Mouse (Mus musculus) testis, postnatal 14 days (tissue): Measurements from ENCODE around the gene Kcnk3.

ENCODE experiments used
- DNase-seq: peaks from one replicate; pipeline ENCODE4 v3.0.0; 2021; ENCODE audit warnings: low spot score

Kcnk3 gene

DNA sequence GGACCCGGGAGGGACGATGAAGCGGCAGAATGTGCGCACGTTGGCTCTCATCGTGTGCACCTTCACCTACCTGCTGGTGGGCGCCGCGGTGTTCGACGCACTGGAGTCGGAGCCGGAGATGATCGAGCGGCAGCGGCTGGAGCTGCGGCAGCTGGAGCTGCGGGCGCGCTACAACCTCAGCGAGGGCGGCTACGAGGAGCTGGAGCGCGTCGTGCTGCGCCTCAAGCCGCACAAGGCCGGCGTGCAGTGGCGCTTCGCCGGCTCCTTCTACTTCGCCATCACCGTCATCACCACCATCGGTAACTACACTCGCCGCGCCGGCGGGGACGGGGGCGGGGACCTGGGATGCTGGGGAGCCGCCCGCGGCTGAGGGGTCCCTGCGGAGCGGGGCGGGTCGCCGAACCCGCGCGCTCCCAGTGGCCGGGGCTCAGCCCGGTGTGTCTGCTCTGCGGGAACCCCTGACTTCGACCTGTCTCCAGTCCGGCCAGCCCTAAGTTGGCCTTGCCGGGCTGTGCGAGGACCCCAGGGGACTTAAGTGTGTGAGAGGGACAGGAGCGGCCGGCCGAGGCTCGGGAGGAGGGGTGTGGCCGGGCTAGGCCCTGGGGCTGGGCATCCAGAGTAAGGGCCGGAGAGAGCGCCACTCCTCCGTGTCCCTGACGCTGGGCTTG lies 465 bp downstream of the Kcnk3 start:
- peak; percentile 22 for DNase-seq

DNA sequence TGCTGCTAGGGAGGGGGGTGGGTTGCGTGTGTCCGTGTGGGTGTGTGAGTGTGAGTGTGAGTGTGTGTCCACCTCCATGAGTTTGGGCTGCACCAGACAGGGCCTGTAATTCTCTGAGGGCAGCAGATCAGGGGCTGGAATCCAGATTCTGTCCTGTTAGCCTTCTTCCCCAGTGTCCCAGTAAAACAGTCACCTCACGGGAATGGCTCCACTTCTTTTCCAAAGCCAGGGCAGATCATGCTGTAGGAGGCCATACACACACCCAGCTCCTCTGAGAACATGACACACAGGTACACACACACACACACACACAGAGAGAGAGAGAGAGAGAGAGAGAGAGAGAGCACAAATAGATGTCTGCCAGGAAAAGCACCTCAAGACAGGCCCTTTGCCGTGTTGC lies 1.1 kb downstream of the Kcnk3 start:
- no peak for DNase-seq

- DNase-seq, result no peak
These were observed 1.6 kb downstream of the Kcnk3 start for GRCm38 (mm10) chr5:30589546-30589945.

DNA sequence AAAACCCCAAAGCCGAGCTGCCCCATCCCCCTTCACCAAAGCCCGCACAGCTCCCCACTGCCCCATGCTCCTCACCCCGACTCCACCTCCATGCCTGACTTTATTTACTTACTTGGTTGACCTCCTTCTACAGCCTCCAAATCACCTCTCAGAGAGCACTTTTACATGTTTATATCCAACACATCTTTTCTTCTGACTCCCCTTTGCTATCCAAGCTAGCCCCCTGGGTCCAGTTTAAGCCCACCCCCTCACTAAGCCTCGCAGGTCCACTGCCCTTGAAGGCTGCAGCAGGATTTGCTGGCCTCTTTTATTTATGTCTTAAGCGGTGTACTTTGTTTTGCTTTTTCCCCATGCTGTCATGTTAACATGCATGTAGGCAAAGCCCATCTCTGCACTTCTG lies 2.3 kb downstream of the Kcnk3 start:
- DNase-seq, result no peak

- no peak for DNase-seq
These were observed 3.3 kb downstream of the Kcnk3 start for GRCm38 (mm10) chr5:30591205-30591731.

DNA sequence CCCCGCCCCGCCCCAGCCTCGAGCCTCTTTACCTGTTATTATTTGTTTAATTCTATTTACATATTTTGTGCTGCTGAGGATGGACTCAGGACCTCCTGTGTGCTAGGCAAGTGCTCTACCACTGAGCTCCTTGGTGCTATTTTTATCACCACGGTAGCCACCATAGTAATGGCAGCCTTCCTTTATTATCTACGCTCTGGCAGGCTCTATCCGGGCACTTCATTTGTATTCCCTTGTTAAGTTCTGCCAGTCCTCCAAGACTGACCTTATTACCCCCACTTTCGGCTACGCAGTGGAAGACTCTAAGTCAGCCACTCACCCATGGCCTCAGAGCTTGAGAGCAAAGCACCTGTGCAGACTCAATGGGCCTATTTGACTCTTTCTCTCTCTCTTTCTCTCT lies 3.8 kb downstream of the Kcnk3 start:
- no peak for DNase-seq

DNA sequence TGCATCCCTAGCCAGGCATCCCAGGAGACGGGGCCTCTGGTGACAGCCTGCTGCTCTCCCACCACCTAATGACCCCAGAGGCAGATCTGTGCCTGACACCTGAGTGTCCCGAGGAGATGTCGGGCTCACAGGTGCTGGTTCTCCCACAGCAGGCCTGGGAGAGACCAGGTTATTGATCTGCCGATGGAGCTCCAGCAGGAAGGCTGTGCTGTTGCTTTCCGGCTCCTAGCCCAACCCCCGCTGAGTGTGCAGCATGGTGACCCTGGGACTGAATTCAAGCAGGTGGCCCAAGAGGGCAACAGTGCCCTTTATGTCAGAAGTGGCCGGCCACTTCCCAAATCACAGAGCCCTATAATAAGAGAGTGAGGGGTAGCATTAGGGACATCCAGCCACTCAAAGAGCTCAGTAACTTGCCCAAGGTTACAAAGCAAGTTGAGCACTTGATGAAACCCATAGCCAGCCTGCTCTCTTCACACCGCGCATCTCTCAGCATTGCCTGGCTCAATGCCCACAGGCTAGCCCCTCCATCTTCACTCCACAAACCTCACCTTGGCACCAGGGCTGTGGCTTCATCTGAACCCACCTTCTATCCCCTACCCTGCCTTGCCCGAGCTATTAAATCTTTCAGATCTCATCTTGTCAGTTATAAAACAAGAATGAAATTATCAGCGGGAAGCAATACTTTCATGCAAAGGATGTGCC lies 4.5 kb downstream of the Kcnk3 start:
- DNase-seq, result no peak

GRCm38 (mm10) chr5:30593360-30593759 lies 5.4 kb downstream of the Kcnk3 start:
- DNase-seq, result no peak

GRCm38 (mm10) chr5:30593811-30594504 lies 6.0 kb downstream of the Kcnk3 start:
- no peak for DNase-seq

DNA sequence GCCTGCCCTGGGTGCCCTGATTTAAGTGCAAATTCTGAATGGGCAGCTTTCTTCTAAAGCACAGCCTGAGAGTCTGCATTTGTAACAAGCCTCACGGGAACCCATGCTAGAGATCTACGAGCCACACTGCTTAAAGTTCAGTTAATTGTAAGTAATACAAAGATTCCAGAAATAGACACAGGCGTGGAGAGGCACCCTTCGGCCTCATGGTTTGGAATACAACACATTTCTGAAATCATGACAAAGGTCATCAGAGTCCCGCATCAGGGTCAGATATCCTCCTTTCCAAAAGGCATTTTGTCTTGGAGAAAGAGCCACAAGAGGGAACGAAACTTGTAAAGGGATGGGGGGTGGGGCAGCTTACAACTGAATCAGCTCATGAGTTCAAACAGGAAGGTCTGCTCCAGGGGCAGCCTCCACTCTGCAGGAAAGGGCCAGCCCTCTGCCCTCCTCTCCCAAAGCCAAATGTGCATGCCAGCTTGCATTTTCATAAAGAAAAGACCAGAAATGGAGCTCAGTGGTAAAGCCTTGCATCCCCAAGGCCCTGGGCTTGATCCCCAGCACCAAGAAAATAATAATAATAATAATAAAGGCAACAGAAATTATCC lies 7.1 kb downstream of the Kcnk3 start:
- no peak for DNase-seq

DNA sequence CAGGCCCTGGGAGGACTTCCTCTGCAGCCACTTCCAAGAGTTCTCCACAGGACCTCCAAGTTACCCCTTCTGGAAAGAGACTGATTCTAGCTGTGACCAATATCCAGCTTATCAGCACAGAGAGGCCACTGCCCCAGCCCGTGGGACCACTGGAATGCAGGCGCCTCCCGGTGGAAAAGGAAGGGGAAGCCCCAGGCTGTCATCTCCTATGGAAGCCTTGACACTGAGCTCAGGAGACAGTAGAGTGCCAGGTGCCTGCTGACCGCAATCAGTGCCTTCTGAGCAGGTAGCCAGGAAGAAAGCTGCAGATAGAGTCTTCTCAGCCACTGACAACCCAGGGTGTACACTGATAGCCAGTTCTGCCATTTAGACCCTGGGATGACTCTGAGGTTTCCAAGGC lies 13.4 kb downstream of the Kcnk3 start:
- no peak for DNase-seq

DNA sequence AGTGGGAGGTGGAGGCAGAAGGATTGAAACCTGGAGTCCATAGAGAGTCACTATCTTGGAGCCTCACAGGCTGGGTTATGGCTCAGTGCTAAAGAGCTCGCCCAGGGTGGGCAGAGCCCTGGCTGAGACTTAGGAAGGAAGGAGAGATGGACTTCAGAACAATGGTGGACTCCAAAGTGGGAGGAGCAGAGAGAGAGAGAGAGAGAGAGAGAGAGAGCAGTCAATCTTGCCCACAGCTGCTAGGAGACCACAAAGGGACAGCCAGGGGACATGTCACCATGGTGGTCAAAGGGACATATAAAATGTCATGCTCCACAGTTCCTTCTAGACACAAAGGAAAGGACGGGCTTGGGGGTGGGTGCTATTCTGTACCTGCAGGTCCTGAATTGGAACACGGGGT lies 15.3 kb downstream of the Kcnk3 start:
- DNase-seq, result no peak

GRCm38 (mm10) chr5:30603926-30604325 lies 16.0 kb downstream of the Kcnk3 start:
- no peak for DNase-seq

DNA sequence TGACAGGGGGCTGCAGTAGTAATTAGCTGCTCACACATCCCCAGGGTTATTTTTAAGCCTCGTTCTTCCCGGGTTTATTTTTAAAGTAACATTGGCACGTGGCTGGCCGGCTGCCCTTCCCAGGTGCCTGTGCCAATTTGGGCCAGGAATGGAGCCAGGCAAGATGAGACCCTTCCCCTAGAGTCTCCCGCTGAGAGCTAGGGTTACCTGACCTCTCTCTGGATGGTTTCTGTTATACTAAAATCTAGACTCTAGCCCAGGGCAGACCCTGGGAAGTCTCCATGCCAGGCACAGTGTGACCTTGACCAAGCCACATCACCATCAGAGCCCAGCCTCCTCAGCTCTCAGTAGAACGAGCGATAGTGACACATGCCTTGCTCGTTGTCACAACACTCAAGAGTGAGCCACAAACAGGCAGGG lies 16.8 kb downstream of the Kcnk3 start:
- no peak for DNase-seq

DNA sequence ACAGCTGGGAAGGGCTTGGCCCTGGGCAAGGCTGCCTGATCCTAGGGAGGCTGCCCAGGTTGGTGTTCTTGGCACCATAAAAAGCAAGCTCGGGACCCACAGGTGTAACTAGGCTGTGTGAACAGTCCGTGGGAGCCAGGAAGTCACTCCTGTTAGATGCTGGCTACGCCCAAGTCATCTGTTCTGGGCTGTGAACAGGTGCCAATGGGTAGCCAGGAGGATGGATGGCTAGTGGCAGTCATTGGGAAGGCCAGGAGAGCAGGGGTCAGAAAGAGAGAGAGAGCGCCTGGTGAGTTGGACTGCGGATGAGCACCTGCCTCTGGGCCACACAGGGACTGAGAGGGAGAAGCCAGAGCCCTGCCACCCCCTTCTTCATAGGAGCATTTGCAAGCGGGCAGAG lies 17.7 kb downstream of the Kcnk3 start:
- no peak for DNase-seq

DNA sequence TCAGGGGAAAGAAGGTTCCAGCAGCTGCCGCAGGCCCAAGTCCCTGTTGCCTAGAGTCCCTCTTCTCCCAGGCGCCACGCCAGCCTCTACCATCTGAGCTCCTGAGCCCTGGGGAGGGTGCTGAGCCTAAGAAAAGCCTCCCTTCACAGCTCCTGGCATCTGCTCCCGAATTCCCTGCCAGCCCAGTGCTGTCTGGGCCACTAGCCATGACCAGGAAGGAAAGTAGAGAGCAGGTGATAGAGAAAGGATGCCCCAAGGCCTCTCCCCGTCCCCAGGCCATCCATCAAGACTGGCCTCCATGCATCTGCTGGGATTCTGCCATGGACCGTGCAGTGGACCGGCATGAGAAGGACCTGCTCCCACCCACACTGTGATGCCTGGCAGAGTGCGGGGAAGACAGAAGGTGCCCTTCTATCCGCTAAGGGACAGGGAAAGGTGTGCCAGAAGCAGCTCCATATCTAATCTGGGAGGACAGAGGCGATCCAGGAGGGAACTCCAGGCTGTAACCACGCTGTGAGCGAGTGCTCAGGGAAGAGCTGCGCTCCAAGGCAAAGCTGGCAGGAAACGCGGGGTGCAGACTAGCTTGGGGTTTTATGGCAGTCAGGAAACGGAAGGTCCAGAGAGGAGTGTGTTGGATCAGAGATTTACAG lies 18.6 kb downstream of the Kcnk3 start:
- DNase-seq, result no peak

GRCm38 (mm10) chr5:30609094-30609493 lies 21.1 kb downstream of the Kcnk3 start:
- DNase-seq, result no peak

GRCm38 (mm10) chr5:30609918-30610645 lies 22.1 kb downstream of the Kcnk3 start:
- DNase-seq, result no peak

- no peak for DNase-seq
These were observed 23.1 kb downstream of the Kcnk3 start for GRCm38 (mm10) chr5:30611091-30611490.

- DNase-seq, result no peak
These were observed 23.7 kb downstream of the Kcnk3 start for GRCm38 (mm10) chr5:30611689-30612088.

DNA sequence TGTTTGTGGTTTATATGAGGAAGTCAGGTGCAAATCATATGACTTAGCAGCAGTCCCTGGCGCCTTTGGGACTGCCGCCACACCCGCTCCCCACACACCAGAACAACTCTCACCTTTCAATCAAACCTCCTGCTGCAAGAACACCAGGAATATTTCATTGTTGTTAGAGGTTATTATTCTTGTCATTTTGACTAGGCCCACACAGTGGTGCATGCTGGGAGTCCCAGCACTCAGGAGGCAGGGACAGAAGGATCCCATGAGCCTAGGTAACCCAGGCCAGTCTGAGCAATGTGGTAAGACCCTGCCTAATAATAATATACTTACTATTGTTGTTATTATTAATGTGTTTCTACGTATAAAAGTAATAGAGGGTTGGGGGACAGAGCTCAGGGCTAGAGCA lies 24.6 kb downstream of the Kcnk3 start:
- DNase-seq, result no peak
